8 mouse cellular contexts compared by ENCODE assay signal in genomic region chr19:41980422-41980818, GRCm38 (mm10). TPM values are rescaled to one million over a fixed set of nuclear protein-coding genes. Genes with fewer than 3 reads are reported as not detected.
DNase-seq lines count a peak whose midpoint lies in the region; ATAC-seq and TF ChIP-seq lines count a peak whose summit lies in the region.

No protein-coding gene starts in this region.

- peaks cover 11% of the 10 kb centered on the region for H3K27me3 ChIP-seq in E14TG2a.4 (ENCODE audit: insufficient read depth, low read length)
- peaks cover 15% of the 10 kb centered on the region for H3K27me3 ChIP-seq in embryonic facial prominence, embryonic 10.5 days (replicated peaks; ENCODE audit: low read depth, poor library complexity, severe bottlenecking)
- H3K27me3 ChIP-seq in heart, embryonic 16.5 days (ENCODE audit: control insufficient read depth, insufficient read depth, low read length): no peaks in the 10 kb centered on the region

- no peaks in the 10 kb centered on the region for H3K9me3 ChIP-seq in E14TG2a.4 (ENCODE audit: low read length)
- H3K9me3 ChIP-seq in embryonic facial prominence, embryonic 10.5 days: no peaks in the 10 kb centered on the region
- H3K9me3 ChIP-seq in heart, embryonic 16.5 days (replicated peaks; ENCODE audit: control insufficient read depth, low read length): no peaks in the 10 kb centered on the region

- ATAC-seq in heart, embryonic 16.5 days (replicated peaks; ENCODE audit: extremely low read depth, insufficient read depth, low FRiP score): no peak

- intact Hi-C loops in heart, postnatal 25 days (cut with DNase I): loop anchor here (5.0 kb wide), 1 partner anchor 48 kb away; the partner anchor contains the start of genes Exosc1 and Zdhhc16

- peak overlapping the region; percentile 81 for H3K4me2 ChIP-seq in heart, embryonic 16.5 days (ENCODE audit: low read depth, low read length)

- peak; percentile 41 for DNase-seq in heart, adult 8-10 months (ENCODE audit: low spot score)
- no peak for DNase-seq in heart, postnatal 25 days (ENCODE audit: low spot score)
- peak; percentile 76 for DNase-seq in embryonic facial prominence, embryonic 10.5 days (ENCODE audit: low spot score)
- peak; percentile 57 to 72 for DNase-seq in kidney, postnatal 4 days
- DNase-seq in mesoderm, embryonic 11.5 days (ENCODE audit: low read depth, low spot score): peak; percentile 61
- DNase-seq in right cerebral cortex, postnatal 4 days: no peak

- peaks cover 78% of the 10 kb centered on the region for H3K4me1 ChIP-seq in E14TG2a.4 (replicated peaks; ENCODE audit: low read depth, low read length)
- peaks cover 50% of the 10 kb centered on the region for H3K4me1 ChIP-seq in embryonic facial prominence, embryonic 10.5 days
- peaks cover 21% of the 10 kb centered on the region for H3K4me1 ChIP-seq in heart, embryonic 16.5 days (ENCODE audit: control insufficient read depth, insufficient read depth, low read length)

- peak overlapping the region; percentile 100 for H3K4me3 ChIP-seq in E14TG2a.4 (replicated peaks; ENCODE audit: low read length)
- H3K4me3 ChIP-seq in embryonic facial prominence, embryonic 10.5 days: peak overlapping the region; percentile 93
- H3K4me3 ChIP-seq in heart, embryonic 16.5 days (ENCODE audit: low read length): peak overlapping the region; percentile 74

- under 1% methylated on average over 16 of the region's 16 CpGs for WGBS in embryonic facial prominence, embryonic 10.5 days
- WGBS in heart, embryonic 16.5 days: under 1% methylated on average over 16 of the region's 16 CpGs

- H3K27ac ChIP-seq in embryonic facial prominence, embryonic 10.5 days (replicated peaks): peak overlapping the region; percentile 89
- peak overlapping the region; percentile 83 for H3K27ac ChIP-seq in heart, embryonic 16.5 days (ENCODE audit: low read length)

- H3K9ac ChIP-seq in heart, embryonic 16.5 days (ENCODE audit: low read length): peak overlapping the region; percentile 71

- no peak for TF ChIP-seq CTCF in E14TG2a.4 (conservative IDR thresholded peaks at IDR 0.05; ENCODE audit: low read length)

- H3K36me3 ChIP-seq in E14TG2a.4 (ENCODE audit: insufficient read depth, low read length): peaks cover 30% of the 10 kb centered on the region
- H3K36me3 ChIP-seq in embryonic facial prominence, embryonic 10.5 days (replicated peaks): peaks cover 11% of the 10 kb centered on the region
- no peaks in the 10 kb centered on the region for H3K36me3 ChIP-seq in heart, embryonic 16.5 days (ENCODE audit: control insufficient read depth, insufficient read depth)

RNA-seq across cellular contexts. Expression of gene Mms19, which starts 0.5 kb away (rescaled TPM):
- 10 to 100 TPM; 16.0 to 23.9 (median 20.6) TPM for total RNA-seq in heart, adult 8-10 months (2022)
- 10 to 100 TPM; 13.2 to 17.2 TPM for total RNA-seq in heart, postnatal 25 days (2021)
- 43.1 and 45.0 TPM in 2 replicates for polyA plus RNA-seq in embryonic facial prominence, embryonic 10.5 days (2016; fragmentation: Nextera tagmentation; extraction: Ambion mirVana)
- polyA plus RNA-seq in heart, embryonic 16.5 days (2015; fragmentation: Nextera tagmentation; extraction: Ambion mirVana): 20.7 and 24.5 TPM in 2 replicates

RNA-seq across cellular contexts. Expression of gene Ubtd1, which starts 1.1 kb away (rescaled TPM):
- total RNA-seq in heart, adult 8-10 months (2022): 10 to 100 TPM; 15.9 to 18.2 (median 16.5) TPM
- total RNA-seq in heart, postnatal 25 days (2021): 10 to 100 TPM; 22.3 to 23.8 TPM
- 13.2 and 13.5 TPM in 2 replicates for polyA plus RNA-seq in embryonic facial prominence, embryonic 10.5 days (2016; fragmentation: Nextera tagmentation; extraction: Ambion mirVana)
- polyA plus RNA-seq in heart, embryonic 16.5 days (2015; fragmentation: Nextera tagmentation; extraction: Ambion mirVana): 17.1 and 18.5 TPM in 2 replicates

RNA-seq across cellular contexts. Expression of gene Zdhhc16, which starts 47.1 kb away (rescaled TPM):
- 10 to 100 TPM; 12.4 to 14.1 (median 13.1) TPM for total RNA-seq in heart, adult 8-10 months (2022)
- 10 to 100 TPM; 17.1 to 17.6 TPM for total RNA-seq in heart, postnatal 25 days (2021)
- 85.4 and 85.7 TPM in 2 replicates for polyA plus RNA-seq in embryonic facial prominence, embryonic 10.5 days (2016; fragmentation: Nextera tagmentation; extraction: Ambion mirVana)
- polyA plus RNA-seq in heart, embryonic 16.5 days (2015; fragmentation: Nextera tagmentation; extraction: Ambion mirVana): 53.7 and 59.2 TPM in 2 replicates

RNA-seq across cellular contexts. Expression of gene Exosc1, which starts 47.2 kb away (rescaled TPM):
- 10 to 100 TPM; 11.9 to 14.7 (median 13.7) TPM for total RNA-seq in heart, adult 8-10 months (2022)
- 10 to 100 TPM; 10.8 to 12.4 TPM for total RNA-seq in heart, postnatal 25 days (2021)
- polyA plus RNA-seq in embryonic facial prominence, embryonic 10.5 days (2016; fragmentation: Nextera tagmentation; extraction: Ambion mirVana): 94.3 and 96.8 TPM in 2 replicates
- 40.2 and 45.3 TPM in 2 replicates for polyA plus RNA-seq in heart, embryonic 16.5 days (2015; fragmentation: Nextera tagmentation; extraction: Ambion mirVana)

RNA-seq across cellular contexts. Expression of gene Ankrd2, which starts 55.4 kb away (rescaled TPM):
- under 1 TPM in 3 of 4 experiments, not detected in 1; 0.49 to 0.63 (median 0.53) TPM for total RNA-seq in heart, adult 8-10 months (2022)
- not detected for total RNA-seq in heart, postnatal 25 days (2021)
- 0.22 TPM in 1 of 2 replicates, not detected in the other for polyA plus RNA-seq in embryonic facial prominence, embryonic 10.5 days (2016; fragmentation: Nextera tagmentation; extraction: Ambion mirVana)
- polyA plus RNA-seq in heart, embryonic 16.5 days (2015; fragmentation: Nextera tagmentation; extraction: Ambion mirVana): not detected in 2 replicates

Comparison
In these comparisons a context has a peak if more than half of its experiments do, and no peak if none do; other contexts are left out.
1. DNase-seq: peak in heart, adult 8-10 months (single experiment), embryonic facial prominence, embryonic 10.5 days (single experiment), kidney, postnatal 4 days (2 of 2) and mesoderm, embryonic 11.5 days (single experiment); none in heart, postnatal 25 days (single experiment) and right cerebral cortex, postnatal 4 days (single experiment).
2. Peak in every context shown above with its lines, with median percentiles within 50 percentile points of each other: H3K4me3 ChIP-seq.